Mouse (Mus musculus) midbrain, embryonic 16.5 days (tissue): Measurements from ENCODE around the gene Metap1d. TPM values are rescaled to one million over a fixed set of nuclear protein-coding genes. Genes with fewer than 3 reads are reported as not detected.

Source experiments
- ATAC-seq: fragments of 200-750 bp; cut with Nextera tagmentation; 2 replicates; pipeline ENCODE4 v1.8.0; 2017; ENCODE audit warnings: moderate TSS enrichment
- H3K27ac ChIP-seq: fragments of 300-500 bp; sonication (generic); 2 replicates; pipeline ENCODE4 v1.5.1; 2014; ENCODE audit warnings: mild to moderate bottlenecking, low read length, mixed read lengths
- H3K27me3 ChIP-seq: fragments of 300-500 bp; sonication (generic); 2 replicates; pipeline ENCODE4 v1.6.1; 2014; ENCODE audit warnings: low read depth, low read length, mixed read lengths; ENCODE audit not compliant: control insufficient read depth, insufficient read depth
- H3K36me3 ChIP-seq: fragments of 300-500 bp; sonication (generic); 2 replicates; pipeline ENCODE4 v1.6.1; 2014; ENCODE audit warnings: mild to moderate bottlenecking, low read length, moderate library complexity, mixed read lengths; ENCODE audit not compliant: control insufficient read depth, insufficient read depth
- H3K4me1 ChIP-seq: fragments of 300-500 bp; sonication (generic); 2 replicates; pipeline ENCODE4 v1.6.1; 2014; ENCODE audit warnings: mild to moderate bottlenecking, low read length, mixed read lengths; ENCODE audit not compliant: control insufficient read depth, insufficient read depth
- H3K4me2 ChIP-seq: fragments of 300-500 bp; sonication (generic); 2 replicates; pipeline ENCODE4 v1.6.1; 2014; ENCODE audit warnings: mild to moderate bottlenecking, low read length, mixed read lengths
- H3K4me3 ChIP-seq: fragments of 300-500 bp; sonication (generic); 2 replicates; pipeline ENCODE4 v1.5.1; 2014; ENCODE audit warnings: low read depth, mild to moderate bottlenecking, low read length, moderate library complexity, mixed read lengths
- H3K9ac ChIP-seq: fragments of 300-500 bp; sonication (generic); 2 replicates; pipeline ENCODE4 v1.6.1; 2014; ENCODE audit warnings: low read depth, low read length, mixed read lengths
- H3K9me3 ChIP-seq: fragments of 300-500 bp; sonication (generic); replicated peaks from 2 replicates; pipeline ENCODE4 v1.6.1; 2014; ENCODE audit warnings: mild to moderate bottlenecking, low read length, mixed read lengths; ENCODE audit not compliant: control insufficient read depth, poor library complexity, severe bottlenecking
- WGBS: fragments of 180-500 bp; shearing (Covaris S2); extraction: QIAGEN DNeasy Blood & Tissue Kit; methylation state at CpG from one replicate; pipeline ENCODE4 v1.1.7; 2014; 5-methylcytosine and 5-hydroxymethylcytosine counted together
- polyA plus RNA-seq: library from polyadenylated mRNA; unstranded; fragments of >200 nt; fragmentation: Nextera tagmentation; extraction: Ambion mirVana; gene quantifications from 2 replicates; pipeline ENCODE4 v1.2.1, GENCODE M21; 2015

The Metap1d gene
- polyA plus RNA-seq, 1 experiment from 2014 or later: 33.0 TPM

GRCm38 (mm10) chr2:71526595-71527322 is 73.7 kb downstream of the Metap1d start:
- ATAC-seq: no peak
- Histone ChIP-seq H3K4me1 (peaks cover 8% of the 10 kb centered on the region; the same call in 1 of the 2 replicates), H3K27ac (no peak overlapping the region), H3K36me3 (no peaks in the 10 kb centered on the region), H3K9ac (no peak overlapping the region), H3K4me2 (peak overlapping the region; percentile 29), H3K4me3 (0 out of 2 replicates have a peak overlapping the region, but pooled peaks have one; percentile 7), H3K27me3 (peaks cover 77% of the 10 kb centered on the region), H3K9me3 (no peaks in the 10 kb centered on the region)
- 3% methylated on average over 10 of the region's 10 CpGs for WGBS

GRCm38 (mm10) chr2:71527323-71528013 is 74.4 kb downstream of the Metap1d start:
- Histone ChIP-seq H3K9me3 (no peaks in the 10 kb centered on the region), H3K27me3 (peaks cover 82% of the 10 kb centered on the region), H3K4me1 (peaks cover 8% of the 10 kb centered on the region; the same call in 1 of the 2 replicates), H3K4me2 (peak overlapping the region; percentile 28), H3K4me3 (peak overlapping the region; percentile 9; the same call in 1 of the 2 replicates), H3K27ac (no peak overlapping the region), H3K9ac (no peak overlapping the region), H3K36me3 (no peaks in the 10 kb centered on the region)
- ATAC-seq: no peak
- 3% methylated on average over 24 of the region's 24 CpGs for WGBS

- H3K9me3 ChIP-seq: no peaks in the 10 kb centered on the region
- peak within 1 kb of the TSS; percentile 63 for H3K27ac ChIP-seq
- ATAC-seq: no peak
- H3K4me2 ChIP-seq: peak within 1 kb of the TSS; percentile 48
- H3K4me1 ChIP-seq: peaks cover 8% of the 10 kb centered on the region; the same call in 1 of the 2 replicates
- H3K4me3 ChIP-seq: peak within 1 kb of the TSS; percentile 39
- H3K9ac ChIP-seq: peak within 1 kb of the TSS; percentile 59; the same call in 1 of the 2 replicates
- WGBS: under 1% methylated on average over 26 of the region's 26 CpGs
- peaks cover 82% of the 10 kb centered on the region for H3K27me3 ChIP-seq
- H3K36me3 ChIP-seq: no peaks in the 10 kb centered on the region
Observed at GRCm38 (mm10) chr2:71528014-71528713, 75.1 kb downstream of the Metap1d start, which contains the start of gene Dlx1. Gene Dlx1 (plus strand): TSS chr2:71528113.

DNA sequence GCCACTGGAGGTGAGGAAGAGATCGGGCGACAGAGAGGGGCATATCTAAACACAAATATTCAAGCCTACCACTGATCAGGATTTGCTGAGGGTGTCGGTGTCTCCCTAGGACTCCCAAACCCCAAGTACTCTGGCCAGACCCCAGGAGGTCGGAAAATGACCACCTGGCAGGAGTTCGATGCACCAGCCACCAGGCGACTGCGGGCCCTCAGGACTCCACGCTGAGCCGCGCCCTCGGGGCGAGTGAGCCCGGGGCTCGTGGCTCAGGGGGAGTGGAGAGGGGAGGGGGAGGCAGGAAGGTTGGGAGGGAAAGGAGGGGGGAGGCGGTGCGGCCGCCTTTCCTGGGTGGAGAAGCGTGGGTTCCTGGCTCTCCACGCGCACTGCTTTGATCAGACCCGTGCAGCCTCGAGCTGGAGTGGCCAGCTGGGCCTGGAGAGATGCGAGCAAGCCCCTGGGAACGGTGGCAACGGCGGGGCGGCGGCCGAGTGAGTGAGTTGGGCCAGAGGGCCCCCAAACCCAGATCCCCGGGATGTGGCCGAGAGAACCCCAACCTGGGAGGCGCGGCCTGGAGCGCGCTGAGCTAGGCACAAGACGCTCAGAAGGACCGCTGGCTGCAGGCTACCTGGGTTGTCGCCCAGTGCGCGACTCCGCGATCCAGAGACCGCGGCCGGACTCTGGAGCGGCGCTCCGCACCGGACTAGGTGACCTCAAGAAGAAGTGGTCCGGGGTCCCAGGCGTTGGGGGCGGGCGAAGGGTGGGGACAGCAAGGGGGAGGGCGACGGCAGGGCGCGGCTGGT is 75.8 kb downstream of the Metap1d start:
- Histone ChIP-seq H3K9me3 (no peaks in the 10 kb centered on the region), H3K4me1 (peaks cover 8% of the 10 kb centered on the region; the same call in 1 of the 2 replicates), H3K27me3 (peaks cover 80% of the 10 kb centered on the region), H3K4me2 (peak overlapping the region; percentile 48), H3K4me3 (peak overlapping the region; percentile 39), H3K27ac (peak overlapping the region; percentile 63), H3K36me3 (no peaks in the 10 kb centered on the region), H3K9ac (peak overlapping the region; percentile 59)
- WGBS: 1% methylated on average over 44 of the region's 57 CpGs
- ATAC-seq: peak; percentile 55

- 0% methylated on average over 47 of the region's 60 CpGs for WGBS
- peak; percentile 83 for ATAC-seq
- Histone ChIP-seq H3K4me2 (peak overlapping the region; percentile 48), H3K27me3 (peaks cover 79% of the 10 kb centered on the region), H3K36me3 (no peaks in the 10 kb centered on the region), H3K9me3 (no peaks in the 10 kb centered on the region), H3K4me3 (peak overlapping the region; percentile 39), H3K4me1 (peaks cover 8% of the 10 kb centered on the region; the same call in 1 of the 2 replicates), H3K27ac (peak overlapping the region; percentile 67), H3K9ac (peak overlapping the region; percentile 59)
Observed at GRCm38 (mm10) chr2:71529511-71530351, 76.7 kb downstream of the Metap1d start.

DNA sequence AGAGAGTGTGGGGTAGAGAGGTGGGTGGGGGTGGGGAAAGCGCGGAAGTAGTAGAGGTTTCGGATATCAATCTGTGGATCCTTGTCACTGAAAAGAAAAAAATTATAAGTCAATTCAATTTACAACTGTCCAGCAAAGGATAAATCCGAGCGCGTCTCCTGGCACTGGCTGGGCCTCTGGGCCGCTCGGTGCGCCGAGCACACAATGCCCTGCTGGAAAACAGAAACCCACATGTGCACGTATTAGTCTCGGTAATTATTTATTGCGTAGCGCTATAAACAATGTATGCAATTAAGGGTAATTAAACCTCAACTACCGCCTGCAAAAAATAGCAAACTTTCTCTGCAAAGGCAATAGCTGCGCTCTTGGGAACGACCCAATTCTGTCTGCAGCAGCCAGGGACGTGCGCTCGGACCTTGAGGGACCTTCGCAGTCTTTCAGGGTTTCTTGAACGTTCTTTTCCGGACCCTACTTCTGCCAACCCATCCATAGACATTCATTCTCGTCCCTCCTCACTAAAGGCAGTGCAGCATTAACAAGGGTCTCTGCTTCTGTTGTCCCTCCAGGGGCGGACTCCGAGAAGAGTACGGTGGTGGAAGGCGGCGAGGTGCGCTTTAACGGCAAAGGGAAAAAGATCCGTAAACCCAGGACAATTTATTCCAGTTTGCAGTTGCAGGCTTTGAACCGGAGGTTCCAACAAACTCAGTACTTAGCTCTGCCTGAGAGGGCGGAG is 77.5 kb downstream of the Metap1d start:
- WGBS: under 1% methylated on average over 34 of the region's 34 CpGs
- H3K4me3 ChIP-seq: peak overlapping the region; percentile 39
- peaks cover 71% of the 10 kb centered on the region for H3K27me3 ChIP-seq
- no peak overlapping the region; the same call in 1 of the 2 replicates for H3K4me2 ChIP-seq
- no peaks in the 10 kb centered on the region for H3K9me3 ChIP-seq
- no peaks in the 10 kb centered on the region for H3K36me3 ChIP-seq
- no peak overlapping the region; the same call in 1 of the 2 replicates for H3K9ac ChIP-seq
- peak overlapping the region; percentile 67 for H3K27ac ChIP-seq
- H3K4me1 ChIP-seq: peaks cover 8% of the 10 kb centered on the region; the same call in 1 of the 2 replicates
- ATAC-seq: no peak

DNA sequence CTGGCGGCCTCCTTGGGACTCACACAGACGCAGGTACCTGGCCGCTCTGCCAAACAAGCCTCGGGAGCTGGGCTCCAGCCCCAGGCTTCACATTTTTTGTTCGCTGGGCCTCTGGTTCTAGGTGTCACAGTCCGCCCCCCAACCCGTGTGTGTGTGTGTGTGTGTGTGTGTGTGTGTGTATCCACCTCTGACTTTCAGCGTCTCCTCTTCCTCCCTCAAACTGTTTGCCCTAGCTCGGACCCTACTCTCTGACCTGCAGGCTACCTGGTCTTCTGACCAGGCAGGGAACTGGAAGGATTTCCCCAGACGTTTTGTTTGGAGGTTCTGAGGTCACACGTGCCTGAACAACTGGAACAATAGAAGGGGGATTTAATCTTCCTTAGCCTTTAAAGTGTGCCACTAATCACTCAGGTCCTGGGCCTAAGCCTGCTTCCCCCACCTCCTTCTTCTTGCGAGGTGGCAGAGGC is 78.1 kb downstream of the Metap1d start:
- no peak for ATAC-seq
- Histone ChIP-seq H3K4me1 (peaks cover 8% of the 10 kb centered on the region; the same call in 1 of the 2 replicates), H3K27ac (peak overlapping the region; percentile 31), H3K36me3 (no peaks in the 10 kb centered on the region), H3K4me2 (no peak overlapping the region), H3K9me3 (no peaks in the 10 kb centered on the region), H3K9ac (no peak overlapping the region; the same call in 1 of the 2 replicates), H3K27me3 (peaks cover 65% of the 10 kb centered on the region), H3K4me3 (peak overlapping the region; percentile 39)
- 1% methylated on average over 12 of the region's 12 CpGs for WGBS
